Mouse (Mus musculus) E14TG2a.4 (cell line): ENCODE results near the gene B3gnt8.

Experiments
- H3K27me3 ChIP-seq: 2 replicates; pipeline ENCODE4 v1.6.1; 2014; ENCODE audit warnings: low read length, control low read depth; ENCODE audit not compliant: insufficient read depth
- H3K36me3 ChIP-seq: 2 replicates; pipeline ENCODE4 v1.6.1; 2014; ENCODE audit warnings: low read length, control low read depth; ENCODE audit not compliant: insufficient read depth
- H3K4me1 ChIP-seq: replicated peaks from 2 replicates; pipeline ENCODE4 v1.6.1; 2014; ENCODE audit warnings: low read depth, low read length, control low read depth
- H3K4me3 ChIP-seq: replicated peaks from 2 replicates; pipeline ENCODE4 v1.5.1; 2014; ENCODE audit warnings: mild to moderate bottlenecking, low read length
- H3K9me3 ChIP-seq: 2 replicates; pipeline ENCODE4 v1.6.1; 2014; ENCODE audit warnings: low read length, control low read depth
- CTCF ChIP-seq: conservative IDR thresholded peaks from 2 replicates; pipeline ENCODE4 v1.5.1; 2014; ENCODE audit warnings: low read length
- NANOG ChIP-seq: IDR thresholded peaks from 2 replicates; pipeline ENCODE4 v1.6.1; 2014; ENCODE audit warnings: borderline replicate concordance, low read length, mixed read lengths
- POU5F1 ChIP-seq: IDR thresholded peaks from 2 replicates; pipeline ENCODE4 v1.6.1; 2014; ENCODE audit warnings: low read length, borderline replicate concordance

Gene B3gnt8

DNA sequence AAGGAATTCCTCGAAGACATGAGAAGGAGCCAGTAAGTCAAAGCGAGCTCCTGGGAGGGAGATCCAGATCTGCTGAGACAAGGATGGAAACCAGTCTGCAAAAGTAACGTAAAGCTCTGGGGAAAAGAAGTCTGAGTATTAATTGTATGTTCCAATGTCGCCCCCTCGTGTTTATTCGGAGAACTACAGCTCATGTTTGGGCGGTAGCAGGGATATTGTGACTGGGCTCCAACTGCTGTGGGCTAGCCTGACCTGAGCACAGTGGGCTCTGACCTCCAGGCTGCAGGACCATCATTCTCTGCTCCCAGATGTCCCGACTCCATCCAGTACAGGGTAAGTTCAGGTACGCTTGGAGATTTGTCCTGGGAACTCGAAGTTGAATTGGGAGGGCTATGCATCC, 26.8 kb upstream of the B3gnt8 start:
- Histone ChIP-seq H3K27me3 (peaks cover 26% of the 10 kb centered on the region), H3K36me3 (no peaks in the 10 kb centered on the region), H3K9me3 (no peaks in the 10 kb centered on the region), H3K4me1 (peaks cover 23% of the 10 kb centered on the region), H3K4me3 (no peak overlapping the region)
- peak; percentile 89 for TF ChIP-seq CTCF
- TF ChIP-seq POU5F1 = no peak

DNA sequence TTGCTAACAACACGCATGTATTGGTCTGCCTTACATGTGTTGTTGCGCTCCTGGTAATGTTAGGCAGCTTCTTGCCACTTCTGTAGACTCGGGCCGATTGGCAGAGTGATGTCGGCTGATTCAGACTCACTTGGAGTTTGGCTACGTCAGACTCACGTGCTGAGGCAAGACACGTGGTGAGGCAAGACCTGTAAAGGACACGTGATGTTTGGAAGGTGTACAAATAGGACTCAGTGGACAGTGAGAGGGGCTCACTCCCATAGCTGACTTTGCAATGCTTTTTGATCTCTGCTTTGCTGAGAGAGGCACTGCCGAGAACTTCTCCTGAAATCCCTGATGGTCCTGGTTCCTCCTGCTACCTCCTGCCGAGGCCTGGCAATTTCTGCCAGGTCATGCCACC, 25.8 kb upstream of the B3gnt8 start:
- peak overlapping the region; percentile 70 for H3K4me3 ChIP-seq
- no peak for TF ChIP-seq NANOG
- peaks cover 26% of the 10 kb centered on the region for H3K27me3 ChIP-seq
- H3K9me3 ChIP-seq = no peaks in the 10 kb centered on the region
- no peaks in the 10 kb centered on the region for H3K36me3 ChIP-seq
- H3K4me1 ChIP-seq = peaks cover 23% of the 10 kb centered on the region

DNA sequence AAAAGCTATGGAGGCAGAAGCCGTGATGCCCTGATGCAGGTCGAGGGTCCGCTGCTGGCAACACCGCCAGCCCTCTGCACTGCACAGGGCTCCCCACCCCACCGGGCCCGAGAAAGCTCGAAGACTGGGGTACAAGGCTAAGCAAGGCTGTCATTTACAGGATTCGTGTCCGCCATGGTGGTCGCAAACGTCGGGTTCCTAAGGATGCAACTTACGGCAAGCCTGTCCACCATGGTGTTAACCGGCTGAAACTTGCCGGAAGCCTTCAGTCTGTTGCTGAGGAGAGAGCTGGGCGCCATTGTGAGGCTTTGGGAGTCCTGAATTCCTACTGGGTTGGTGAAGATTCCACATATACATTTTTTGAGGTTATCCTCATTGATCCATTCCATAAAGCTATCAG, 25.1 kb upstream of the B3gnt8 start:
- Histone ChIP-seq H3K27me3 (peaks cover 26% of the 10 kb centered on the region), H3K4me3 (peak overlapping the region; percentile 70), H3K9me3 (no peaks in the 10 kb centered on the region), H3K36me3 (no peaks in the 10 kb centered on the region), H3K4me1 (peaks cover 23% of the 10 kb centered on the region)
- TF ChIP-seq POU5F1 (no peak), CTCF (no peak), NANOG (no peak)

DNA sequence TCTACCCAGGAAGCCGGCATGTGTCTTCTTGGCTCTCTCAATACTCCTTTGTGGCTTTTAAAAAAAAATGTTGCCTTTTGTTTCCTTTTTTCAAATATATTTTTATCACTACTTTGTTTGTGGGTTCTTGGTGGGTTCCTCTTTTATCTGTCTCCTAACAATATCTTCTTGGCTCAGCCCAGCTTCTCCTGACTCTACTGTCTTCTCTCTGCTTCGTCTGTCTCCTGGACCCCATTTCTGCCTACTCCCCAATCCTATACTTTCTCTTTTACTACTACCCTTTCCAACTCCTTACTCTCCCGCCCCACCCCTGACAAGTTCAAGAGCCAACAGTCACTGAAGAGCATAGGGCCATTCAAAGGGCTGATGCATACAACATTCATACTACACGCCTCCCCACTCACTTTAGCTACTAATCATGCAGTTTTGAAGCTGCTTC, 19.8 kb upstream of the B3gnt8 start:
- Histone ChIP-seq H3K27me3 (peaks cover 18% of the 10 kb centered on the region), H3K9me3 (no peaks in the 10 kb centered on the region), H3K36me3 (no peaks in the 10 kb centered on the region), H3K4me1 (peaks cover 11% of the 10 kb centered on the region; the same call in 1 of the 2 replicates), H3K4me3 (no peak overlapping the region)
- TF ChIP-seq CTCF (no peak), POU5F1 (no peak), NANOG (no peak)

DNA sequence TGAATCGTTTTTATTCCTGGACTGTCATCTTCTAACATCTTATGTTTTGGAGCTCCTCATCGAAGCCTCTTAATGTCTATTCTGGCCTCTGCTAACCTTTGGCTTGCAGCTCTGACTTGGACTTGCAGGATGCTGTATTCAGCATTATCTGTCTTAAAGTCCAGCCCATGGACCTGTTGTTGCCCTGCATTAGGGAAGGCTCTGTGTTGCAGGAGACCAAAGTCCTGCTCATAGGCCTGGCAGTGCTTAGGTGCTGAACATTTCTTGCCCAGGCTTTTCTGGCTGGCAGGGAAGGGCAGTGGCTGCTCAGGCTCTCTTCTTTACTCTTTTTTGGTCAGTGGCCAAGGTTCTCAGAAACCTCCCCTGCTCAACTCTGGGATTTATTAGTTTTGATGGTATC, 19.3 kb upstream of the B3gnt8 start:
- no peak for TF ChIP-seq CTCF
- no peak for TF ChIP-seq POU5F1
- no peak for TF ChIP-seq NANOG
- Histone ChIP-seq H3K27me3 (peaks cover 14% of the 10 kb centered on the region), H3K4me1 (peaks cover 6% of the 10 kb centered on the region; the same call in 1 of the 2 replicates)

DNA sequence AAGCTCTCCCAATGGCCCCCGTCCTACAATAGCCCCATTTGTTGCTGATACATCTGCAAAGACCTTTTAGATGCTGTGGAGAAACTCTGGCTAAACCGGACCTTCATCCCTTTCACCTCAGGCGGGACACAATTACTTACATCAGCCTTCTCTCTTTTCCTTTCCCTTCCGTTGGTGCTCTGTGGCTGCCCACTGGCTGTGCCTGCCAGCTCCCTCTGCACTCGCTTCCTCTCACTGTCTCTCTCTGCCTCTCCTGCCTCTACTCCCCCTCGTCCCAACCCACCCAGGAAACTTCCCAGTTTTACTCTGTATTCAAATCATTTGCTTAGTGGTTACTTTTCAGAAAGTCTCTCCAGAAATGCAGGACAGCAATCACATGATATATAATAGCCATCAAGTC, 16.4 kb upstream of the B3gnt8 start:
- no peak for TF ChIP-seq NANOG
- TF ChIP-seq CTCF = no peak
- Histone ChIP-seq H3K9me3 (no peaks in the 10 kb centered on the region), H3K36me3 (no peaks in the 10 kb centered on the region)

More for the DNA sequence above, 19.3 kb upstream of the B3gnt8 start:
- Histone ChIP-seq H3K36me3 (no peaks in the 10 kb centered on the region), H3K4me3 (no peak overlapping the region), H3K9me3 (no peaks in the 10 kb centered on the region)

DNA sequence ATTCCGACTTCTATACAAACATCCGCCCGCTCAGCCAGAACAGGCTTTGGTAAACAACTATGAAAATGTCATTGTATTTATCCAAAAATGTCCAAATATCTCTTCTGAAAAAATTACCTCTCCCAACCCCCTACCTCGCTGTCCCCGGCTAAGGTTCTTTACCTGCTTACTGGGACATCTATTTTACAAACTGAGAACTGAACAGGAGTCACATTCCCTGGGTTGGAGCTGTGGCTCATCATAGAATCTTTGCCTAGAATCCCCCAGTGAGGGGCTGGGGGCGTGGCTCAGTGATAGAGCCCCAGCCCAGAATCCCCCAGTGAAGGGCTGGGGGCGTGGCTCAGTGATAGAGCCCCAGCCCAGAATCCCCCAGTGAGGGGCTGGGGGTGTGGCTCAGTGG, 15.0 kb upstream of the B3gnt8 start:
- Histone ChIP-seq H3K36me3 (no peaks in the 10 kb centered on the region), H3K27me3 (peaks cover 18% of the 10 kb centered on the region), H3K4me1 (peaks cover 6% of the 10 kb centered on the region; the same call in 1 of the 2 replicates), H3K4me3 (no peak overlapping the region), H3K9me3 (no peaks in the 10 kb centered on the region)
- TF ChIP-seq CTCF = no peak
- TF ChIP-seq POU5F1 = no peak
- no peak for TF ChIP-seq NANOG

More for the DNA sequence above, 16.4 kb upstream of the B3gnt8 start:
- Histone ChIP-seq H3K4me3 (no peak overlapping the region), H3K27me3 (peaks cover 10% of the 10 kb centered on the region), H3K4me1 (peaks cover 6% of the 10 kb centered on the region; the same call in 1 of the 2 replicates)

DNA sequence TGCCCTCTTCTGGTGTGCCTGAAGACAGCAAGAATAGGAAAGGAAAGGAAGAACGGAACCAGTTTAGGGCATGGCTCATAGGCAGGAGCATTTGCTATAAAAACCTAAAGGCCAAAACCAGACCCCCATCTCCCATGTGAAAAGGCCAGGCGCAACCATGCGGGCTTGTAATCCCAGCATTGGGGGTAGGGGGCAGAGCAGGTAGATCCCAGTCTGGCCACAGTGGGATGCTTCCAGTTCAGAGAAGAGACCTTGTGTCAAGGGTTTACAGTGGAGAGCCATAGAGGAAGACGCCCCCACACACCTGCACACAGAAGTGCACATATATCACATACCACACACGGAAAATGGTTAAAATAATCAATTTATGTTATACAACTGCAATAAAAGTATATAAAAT, 12.4 kb upstream of the B3gnt8 start:
- H3K36me3 ChIP-seq = no peaks in the 10 kb centered on the region
- TF ChIP-seq POU5F1 = no peak
- no peak for TF ChIP-seq NANOG
- TF ChIP-seq CTCF = no peak; the same call in 1 of the 2 replicates
- H3K4me1 ChIP-seq = peaks cover 23% of the 10 kb centered on the region
- H3K9me3 ChIP-seq = no peaks in the 10 kb centered on the region
- H3K27me3 ChIP-seq = peaks cover 16% of the 10 kb centered on the region
- no peak overlapping the region for H3K4me3 ChIP-seq
